Mouse (Mus musculus) bone marrow, adult 2 months (tissue): ENCODE measurements around the gene Lyst.

Experiments used
- CTCF ChIP-seq: fragments of 200-500 bp; IDR thresholded peaks from 2 replicates; pipeline ENCODE4 v1.5.1; 2011; ENCODE audit warnings: low read length, control low read depth; ENCODE audit not compliant: control insufficient read depth, insufficient read depth
- POLR2A ChIP-seq: fragments of 200-500 bp; IDR thresholded peaks from 2 replicates; pipeline ENCODE4 v1.6.1; 2011; ENCODE audit warnings: low read depth, mild to moderate bottlenecking, control low read depth, low read length, borderline replicate concordance; ENCODE audit not compliant: control insufficient read depth

DNA sequence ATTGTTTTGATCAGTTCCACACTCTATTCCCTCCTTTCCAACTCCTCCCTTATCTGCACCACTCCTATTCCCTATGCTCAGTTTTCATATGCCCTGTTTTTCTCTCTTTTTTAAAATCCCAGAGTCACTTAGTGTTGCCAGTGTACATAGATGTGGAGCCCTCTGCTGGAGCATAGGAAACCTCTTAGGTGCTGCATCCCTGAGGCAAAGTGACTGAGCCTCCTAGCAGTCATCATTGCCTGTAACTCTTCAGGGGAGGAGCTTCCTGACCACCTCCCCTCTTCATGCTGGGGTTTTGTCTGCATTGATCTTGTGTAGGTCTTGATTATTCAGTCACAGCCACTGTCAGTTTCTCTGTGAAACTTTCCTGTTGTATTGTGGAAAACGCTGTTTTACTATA is 22.7 kb downstream of the Lyst start:
- TF ChIP-seq CTCF (peak; percentile 40; the same call in 1 of the 2 replicates), POLR2A (no peak)
